Mouse (Mus musculus) inflammation-experienced regulatory T-cells, adult 6 months (primary cell): ENCODE measurements around the gene Sohlh2. TPM values are rescaled to one million over a fixed set of nuclear protein-coding genes. Genes with fewer than 3 reads are reported as not detected.

Source experiments
- ATAC-seq: one replicate; pipeline ENCODE4 v1.8.0; 2017
- polyA plus RNA-seq, 3 experiments: library from polyadenylated mRNA; unstranded; fragments of 100-300 nt; shearing (Covaris generic); gene quantifications; one replicate each; pipeline ENCODE4 v1.2.1; 2017

Sohlh2 gene
- polyA plus RNA-seq, 3 experiments from 2014 or later, result not detected

DNA sequence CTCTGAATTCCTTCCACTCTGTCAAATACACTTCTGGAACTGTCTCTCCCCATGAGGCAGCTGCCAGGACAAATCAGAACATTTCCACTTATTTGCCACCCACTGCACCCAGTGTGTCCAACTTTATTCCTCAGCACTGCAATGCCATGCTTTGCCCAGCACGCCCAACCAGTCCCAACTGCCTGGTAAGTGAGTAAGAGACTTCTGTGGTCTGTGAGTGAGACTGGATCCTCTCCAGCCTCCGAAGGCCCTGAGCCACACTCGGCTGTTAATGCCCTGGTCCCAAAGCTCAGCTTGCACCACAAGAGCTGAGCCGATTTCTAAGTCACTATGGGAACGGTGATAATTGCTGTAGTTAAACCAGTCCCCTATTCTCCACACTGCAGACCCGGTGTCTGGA lies 25.8 kb downstream of the Sohlh2 start:
- no peak for ATAC-seq

DNA sequence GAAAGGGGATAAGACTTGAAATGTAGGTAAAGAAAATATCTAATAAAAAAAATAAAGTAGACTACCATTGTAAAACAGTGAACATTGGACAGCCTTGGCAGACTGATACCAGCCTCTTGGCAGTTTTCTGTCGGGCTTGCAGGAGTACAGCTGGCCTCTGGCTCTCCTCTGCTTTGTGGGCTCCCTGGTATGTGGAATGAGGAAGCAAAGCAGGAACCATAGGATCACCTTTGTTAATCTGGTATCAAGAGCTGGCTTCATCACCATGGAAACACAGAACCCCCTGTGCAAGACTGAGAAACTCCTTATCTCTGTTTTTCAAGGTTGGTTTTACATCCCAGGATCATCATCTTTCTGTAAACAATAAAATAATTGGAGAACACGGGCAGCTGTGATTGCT lies 30.4 kb downstream of the Sohlh2 start:
- no peak for ATAC-seq

DNA sequence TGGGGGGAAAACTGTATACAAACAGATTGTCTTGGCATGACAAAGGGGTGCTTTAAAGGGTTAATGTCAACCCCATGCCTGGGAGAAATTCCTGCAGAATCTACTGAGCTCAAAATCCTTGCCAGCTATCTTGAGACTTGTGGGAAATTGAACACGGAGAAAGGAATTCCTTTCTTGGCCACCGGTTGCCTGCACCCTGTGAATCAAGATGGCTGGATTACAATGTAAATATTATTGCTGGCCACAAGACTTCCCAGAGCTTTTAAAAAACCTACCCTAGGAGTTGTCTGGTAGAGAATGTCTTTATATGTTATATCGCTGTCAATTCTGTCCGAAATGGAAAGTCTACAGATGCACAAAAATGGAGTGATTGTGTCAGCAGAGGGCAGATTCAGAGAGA lies 32.0 kb downstream of the Sohlh2 start:
- no peak for ATAC-seq

DNA sequence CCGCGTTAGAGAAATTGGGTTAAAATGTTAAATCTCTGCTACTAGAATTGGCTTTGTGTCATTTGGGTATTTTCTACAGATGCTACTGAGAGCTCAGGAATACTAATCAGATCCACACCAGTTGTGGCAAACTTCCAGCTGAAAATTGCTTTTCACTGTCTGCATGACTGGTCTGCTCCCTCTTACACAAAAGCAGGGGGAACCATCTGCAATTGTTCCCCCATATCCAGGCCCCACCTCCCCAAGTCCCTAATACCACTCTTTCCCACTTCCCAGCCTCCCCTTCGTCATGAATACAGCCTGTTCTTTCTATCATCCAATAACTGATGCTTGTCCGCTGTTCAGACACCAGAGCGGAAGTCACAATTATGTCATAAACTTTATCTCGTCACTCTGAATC lies 32.6 kb downstream of the Sohlh2 start:
- no peak for ATAC-seq

DNA sequence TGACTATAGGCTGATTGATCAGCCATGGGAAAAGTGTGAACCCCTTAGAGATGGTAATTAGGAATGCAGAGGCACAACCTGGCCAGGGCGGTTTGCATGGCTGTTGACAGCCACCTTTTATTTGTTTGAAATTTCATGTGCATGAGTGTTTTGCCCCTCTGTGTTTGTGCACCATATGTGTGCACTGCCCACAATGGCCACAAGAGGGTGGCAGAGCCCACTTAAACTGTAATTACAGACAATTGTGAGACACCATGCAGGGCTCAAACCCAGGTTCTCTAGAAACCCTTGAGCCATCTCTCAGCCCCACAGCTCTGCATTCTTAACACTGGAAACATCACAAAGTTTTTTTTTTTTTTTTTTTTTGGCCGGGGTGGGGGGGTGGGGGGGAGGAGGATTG lies 40.7 kb downstream of the Sohlh2 start:
- ATAC-seq, result no peak

DNA sequence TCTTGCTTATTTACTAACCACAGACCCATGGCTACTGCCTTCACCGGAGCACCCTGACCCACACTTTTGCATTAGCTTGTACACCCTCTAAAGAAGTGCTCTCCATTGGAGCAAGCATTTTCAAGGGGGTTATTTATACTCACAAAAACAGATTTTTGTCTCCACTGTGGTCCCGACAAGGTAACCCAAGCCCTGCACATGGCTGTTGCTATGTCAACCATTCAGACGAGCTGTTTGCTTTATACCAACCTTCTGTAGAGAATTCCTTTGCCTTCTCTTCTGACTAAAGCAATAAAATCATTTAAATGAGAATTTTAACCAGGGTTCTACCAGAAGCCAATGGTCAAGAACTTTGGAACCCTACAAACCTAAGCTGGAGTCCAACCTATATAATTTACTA lies 42.0 kb downstream of the Sohlh2 start:
- no peak for ATAC-seq

DNA sequence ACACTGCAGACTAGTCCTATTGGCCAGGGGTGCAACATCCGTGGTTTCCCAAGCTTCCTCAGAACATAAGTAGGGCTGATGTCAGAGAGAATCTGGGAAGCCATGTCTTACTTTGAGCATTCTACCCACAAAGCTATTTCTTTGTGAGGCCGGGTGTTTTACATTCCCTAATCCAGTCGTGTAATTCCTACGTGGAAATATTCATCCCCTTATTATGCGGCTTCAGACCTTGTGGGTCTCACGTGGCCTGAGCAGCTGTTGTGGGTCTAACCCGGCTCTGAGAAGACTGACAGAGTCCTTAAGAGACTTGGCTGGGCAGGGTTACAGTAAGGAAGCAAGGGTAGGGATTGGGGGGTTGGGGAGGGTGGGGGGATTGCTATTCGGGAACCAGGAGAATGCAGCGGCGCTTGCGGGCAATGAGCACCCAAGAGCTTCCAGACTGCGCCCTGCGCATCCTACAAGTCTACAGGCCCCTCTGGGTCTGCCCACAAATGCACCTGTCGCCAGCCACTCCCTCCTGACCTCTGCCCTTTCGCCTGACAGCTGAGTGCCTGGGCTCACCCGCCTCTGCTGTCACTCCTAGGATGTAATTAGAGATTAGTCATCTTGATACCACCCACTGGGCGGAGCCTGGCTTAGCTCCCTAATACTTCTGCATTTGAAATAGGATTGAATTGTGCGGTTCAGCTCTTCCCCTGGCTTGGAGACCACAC lies 44.8 kb downstream of the Sohlh2 start:
- ATAC-seq, result no peak

DNA sequence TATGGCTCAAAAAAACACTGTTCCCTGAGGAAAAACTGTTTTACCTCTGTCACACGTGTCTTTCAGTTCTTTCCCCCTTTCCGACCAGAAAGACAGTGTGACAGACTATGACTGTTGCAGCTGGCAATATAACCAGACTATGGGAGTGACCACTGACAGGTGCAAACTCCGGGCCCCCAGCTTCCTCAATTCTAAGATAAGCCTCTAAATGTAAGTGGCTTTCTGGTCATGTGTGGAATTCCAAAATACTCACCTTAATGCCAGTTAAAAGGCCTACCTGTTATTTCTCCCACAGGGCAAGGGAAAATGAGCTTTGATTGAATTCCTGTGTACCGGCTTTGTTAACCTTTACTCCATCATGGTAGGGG lies 45.4 kb downstream of the Sohlh2 start:
- ATAC-seq, result no peak

DNA sequence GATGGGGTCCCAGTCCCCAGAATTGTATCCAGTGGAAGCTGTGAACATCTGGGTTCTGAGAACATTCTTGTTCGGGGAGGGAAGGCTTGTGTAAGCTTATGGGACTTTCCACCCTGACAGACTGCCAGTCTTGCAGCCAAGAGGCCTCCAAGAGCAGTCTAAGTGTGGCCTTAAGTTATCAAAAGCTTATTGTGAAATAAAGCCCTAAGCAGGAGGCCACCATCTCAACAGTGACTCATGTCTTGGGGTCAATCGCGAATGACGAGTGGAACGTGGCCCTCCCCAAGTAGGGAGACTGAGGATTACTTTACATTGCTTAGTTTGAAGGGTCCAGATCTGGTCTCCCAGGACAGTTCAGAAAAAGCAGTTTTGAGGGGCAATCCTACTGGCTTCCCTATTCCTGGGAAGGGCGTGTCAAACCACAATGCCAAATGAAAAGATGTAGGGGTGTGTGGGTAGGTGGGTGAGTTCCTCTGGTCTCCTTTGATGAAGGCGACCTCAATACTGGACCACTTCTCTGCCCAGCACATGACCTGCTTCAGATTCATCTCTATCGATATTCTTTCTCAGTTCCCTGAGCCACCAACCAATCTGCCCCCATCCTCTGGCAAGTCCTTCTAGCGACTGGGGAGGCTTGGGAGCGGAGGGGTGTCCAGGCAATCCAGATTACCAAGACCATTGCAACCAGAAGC lies 60.0 kb downstream of the Sohlh2 start, which contains the start of gene Dclk1:
Gene Dclk1 (plus strand): TSS at position 635 of the 692 bp plus-strand sequence.
- ATAC-seq, result no peak

DNA sequence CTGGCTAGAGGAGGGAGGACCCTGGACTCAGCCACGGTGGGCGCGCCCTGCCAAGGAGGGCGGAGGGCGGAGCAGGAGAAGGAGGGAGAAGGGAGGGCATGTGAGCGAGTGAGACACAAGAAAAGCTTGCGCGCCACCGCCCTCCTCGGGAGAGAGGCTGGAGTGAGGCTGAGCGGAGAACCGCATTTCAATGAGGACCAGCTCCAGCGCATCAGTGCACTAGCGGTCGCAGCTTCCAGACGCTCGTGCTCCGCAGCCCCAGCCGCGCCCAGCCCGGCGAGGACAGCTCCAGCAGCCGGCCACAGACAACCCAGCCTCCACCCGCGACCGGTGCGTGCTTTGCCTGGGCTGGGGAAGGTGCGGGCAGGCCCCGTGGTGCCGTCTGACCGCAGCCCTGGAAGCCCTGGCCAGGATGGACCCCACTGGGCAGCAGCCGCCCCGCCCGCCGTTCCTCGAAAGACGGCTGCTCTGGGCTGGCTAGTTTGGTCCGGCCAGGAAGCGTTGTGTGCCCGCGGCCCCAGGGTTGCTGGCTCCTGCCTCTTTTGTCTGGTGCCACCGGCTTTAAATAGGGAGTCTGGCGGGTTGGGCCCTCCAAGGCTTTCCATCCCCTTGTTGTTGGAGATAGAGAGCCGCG lies 60.7 kb downstream of the Sohlh2 start:
- no peak for ATAC-seq

DNA sequence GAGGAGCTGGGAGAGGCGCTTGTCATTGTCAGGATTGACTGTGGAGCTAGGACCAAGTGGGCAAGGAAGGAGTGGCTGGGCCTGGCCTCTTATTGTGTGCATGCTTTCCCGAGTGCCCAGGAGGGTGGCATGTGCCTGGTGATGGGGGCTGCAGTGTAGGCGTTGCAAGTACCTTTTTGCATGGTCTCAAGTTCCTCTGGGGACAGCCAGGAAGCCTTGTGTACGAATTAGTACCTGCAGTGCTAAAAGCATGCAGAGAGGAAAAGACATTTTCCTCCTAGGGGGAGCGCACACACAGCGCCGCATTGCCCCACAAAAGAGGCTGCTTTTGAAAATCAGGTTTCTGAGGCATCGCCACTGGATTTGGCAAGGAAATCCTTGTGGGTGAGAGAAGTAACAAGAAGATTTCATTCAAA lies 61.2 kb downstream of the Sohlh2 start:
- no peak for ATAC-seq

DNA sequence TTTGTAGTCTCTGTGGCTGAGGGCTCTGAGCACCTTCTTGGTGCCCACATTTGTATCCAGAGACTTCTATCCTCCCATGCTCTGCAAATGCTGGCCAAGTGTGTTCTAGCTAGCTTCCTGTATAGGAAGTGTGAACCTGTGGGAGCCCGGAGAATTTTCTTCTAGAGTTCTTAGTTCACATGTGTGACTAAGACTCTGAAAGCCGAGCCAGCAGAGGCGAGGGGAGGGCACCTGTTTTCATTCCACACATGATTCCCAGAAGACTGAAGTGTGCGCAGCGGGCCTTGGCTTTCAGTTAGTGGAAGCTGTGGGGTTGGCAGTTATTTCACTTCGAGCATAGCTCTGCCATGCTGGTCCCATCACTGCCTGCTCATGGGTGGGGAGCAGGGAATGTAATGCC lies 62.3 kb downstream of the Sohlh2 start:
- ATAC-seq, result no peak

DNA sequence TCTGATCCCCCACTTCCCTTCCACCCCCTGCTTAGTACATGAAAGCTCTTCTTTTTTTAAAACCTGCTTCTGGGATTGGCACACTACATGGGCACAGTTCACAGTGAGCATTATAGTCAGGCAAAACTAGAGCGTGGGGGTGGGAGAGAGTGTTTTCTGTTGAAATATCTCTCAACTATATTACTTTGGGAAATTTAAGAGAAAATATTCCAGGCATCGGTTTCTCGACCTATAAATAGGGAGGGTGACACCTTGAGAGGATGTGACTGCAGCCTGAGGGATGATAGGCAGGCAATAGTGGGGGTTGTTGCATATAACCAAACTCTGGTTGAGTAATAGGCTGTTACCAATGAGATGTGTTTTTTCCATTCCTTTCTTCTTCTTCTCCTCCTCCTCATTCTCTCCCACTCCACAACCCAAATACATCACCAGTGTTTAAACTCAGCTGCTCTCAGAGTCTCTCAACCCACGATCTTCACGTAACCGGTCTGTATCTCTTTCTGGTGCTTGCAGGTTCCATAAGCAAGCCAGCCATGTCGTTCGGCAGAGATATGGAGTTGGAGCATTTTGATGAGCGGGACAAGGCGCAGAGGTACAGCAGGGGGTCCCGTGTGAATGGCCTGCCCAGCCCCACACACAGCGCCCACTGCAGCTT lies 64.9 kb downstream of the Sohlh2 start:
- no peak for ATAC-seq

DNA sequence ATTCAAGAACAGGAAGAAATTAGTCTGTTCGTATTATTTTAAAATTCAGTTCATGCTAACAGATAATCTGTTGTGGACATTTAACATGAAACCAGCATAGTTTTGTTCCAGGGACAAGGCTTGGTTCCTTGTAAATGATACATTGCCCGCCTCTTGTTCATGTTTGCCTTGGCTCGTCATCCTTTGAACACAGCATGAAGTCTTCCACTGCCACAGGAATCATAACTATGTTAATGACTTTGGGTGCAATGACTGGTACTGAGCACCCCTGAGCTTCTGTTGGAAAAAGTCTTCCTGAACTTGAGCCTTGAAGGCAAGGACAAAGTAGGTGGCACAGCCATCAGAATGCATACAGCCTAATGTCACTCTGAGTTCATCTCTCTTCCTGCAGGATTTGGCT lies 66.2 kb downstream of the Sohlh2 start:
- no peak for ATAC-seq

DNA sequence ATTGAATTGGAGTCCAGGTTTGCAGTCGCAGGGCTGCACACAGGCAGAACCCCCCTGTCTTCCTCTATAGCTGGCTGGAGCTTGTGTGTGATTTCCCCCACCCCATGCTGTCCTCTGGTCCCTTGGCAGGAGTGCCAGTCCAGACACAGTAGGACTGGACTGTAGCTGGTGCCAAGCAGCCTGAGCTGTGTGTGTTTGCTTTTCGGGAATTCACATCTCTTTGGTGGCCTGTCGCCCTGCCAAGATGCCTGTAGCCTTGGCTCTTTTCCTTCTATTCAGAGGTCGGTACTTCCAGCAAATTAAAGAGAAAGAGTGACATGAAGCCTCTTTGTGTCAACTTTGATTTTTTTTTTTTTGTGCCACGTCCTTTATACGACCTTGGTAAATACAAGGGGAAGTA lies 66.7 kb downstream of the Sohlh2 start:
- no peak for ATAC-seq

DNA sequence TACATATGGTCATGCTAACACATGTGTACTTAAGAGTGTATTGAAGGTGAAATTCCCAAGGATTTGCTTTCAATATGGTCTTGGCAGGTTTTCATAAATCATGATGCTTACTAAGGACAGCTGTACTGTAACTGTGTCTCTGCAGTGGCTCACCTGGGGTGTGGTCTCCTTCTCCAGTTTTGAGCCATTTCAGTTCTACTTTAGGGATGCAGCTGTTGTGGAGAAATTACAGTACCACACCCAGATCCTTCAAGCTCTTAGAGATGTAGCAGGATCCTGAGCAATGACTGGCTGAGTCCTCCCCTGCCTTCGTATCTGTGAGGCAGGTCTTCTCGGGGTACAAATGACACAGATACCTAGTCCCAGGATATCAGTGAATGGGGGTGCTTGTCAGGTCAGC lies 68.8 kb downstream of the Sohlh2 start:
- no peak for ATAC-seq

Other genes with a start within 250 kb of the Sohlh2 start
- not detected for gene Ccna1, start 126.5 kb upstream of the Sohlh2 start, polyA plus RNA-seq
- gene Spg20, start 69.9 kb upstream of the Sohlh2 start, polyA plus RNA-seq, result 10 to 100 TPM; 19.9 to 22.3 (median 20.6) TPM
- not detected for gene Ccdc169, start 44.7 kb upstream of the Sohlh2 start, polyA plus RNA-seq
- gene Dclk1, start 60.3 kb downstream of the Sohlh2 start, polyA plus RNA-seq, result under 1 TPM; 0.15 to 0.70 (median 0.16) TPM